Mouse (Mus musculus) small intestine, adult 10 weeks (tissue): Measurements from ENCODE around the gene Bmp6. TPM values are rescaled to one million over a fixed set of nuclear protein-coding genes. Genes with fewer than 3 reads are reported as not detected.

ENCODE experiments used
- polyA plus RNA-seq: library from polyadenylated mRNA; stranded (reverse); fragments of 350-450 nt; fragmentation: Illumina TruSeq; extraction: RNeasy Lipid Tissue Mini Kit (QIAGEN cat#74804); gene quantifications from one replicate; pipeline ENCODE4 v1.2.3, GENCODE M21; 2014; ENCODE audit warnings: low replicate concordance

Bmp6 gene
- 0.74 TPM for polyA plus RNA-seq

DNA sequence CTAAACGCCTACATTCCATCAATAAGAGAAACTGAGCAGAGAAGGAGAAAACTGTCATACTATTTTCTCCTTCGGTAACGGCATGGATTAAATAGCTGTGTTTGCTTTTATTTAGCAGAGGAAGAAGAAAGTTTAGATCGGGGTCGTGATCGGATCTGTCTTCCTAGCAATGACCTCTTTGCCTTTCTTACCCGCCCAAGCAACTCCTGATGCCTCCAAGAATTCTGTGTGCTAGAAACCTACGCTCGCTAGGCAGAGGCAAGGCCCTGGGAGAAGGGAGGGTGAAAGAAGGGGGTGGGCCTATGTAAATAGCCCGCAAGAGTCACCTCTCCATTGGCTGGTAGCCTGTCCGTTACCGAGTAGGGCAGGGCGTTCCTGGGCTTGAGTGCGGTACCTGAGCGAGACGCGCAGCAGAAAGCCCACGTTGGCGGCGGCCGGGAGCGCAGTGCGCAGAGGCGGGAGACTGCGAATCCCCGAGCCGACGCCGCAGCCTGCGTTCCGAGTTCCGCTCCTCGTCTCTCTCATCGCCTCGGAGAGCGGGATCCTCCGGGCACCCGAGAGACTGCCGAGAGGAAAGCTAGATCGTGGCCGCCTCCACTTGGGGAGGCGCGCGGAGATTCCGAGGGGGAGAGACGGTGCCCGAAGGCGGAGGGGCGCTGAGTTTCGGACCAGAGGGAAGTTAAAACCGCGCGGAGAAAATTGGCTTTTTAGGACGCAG is at the start of gene Bmp6:
Gene Bmp6 (plus strand): TSS at position 395 of the 718 bp plus-strand sequence.

DNA sequence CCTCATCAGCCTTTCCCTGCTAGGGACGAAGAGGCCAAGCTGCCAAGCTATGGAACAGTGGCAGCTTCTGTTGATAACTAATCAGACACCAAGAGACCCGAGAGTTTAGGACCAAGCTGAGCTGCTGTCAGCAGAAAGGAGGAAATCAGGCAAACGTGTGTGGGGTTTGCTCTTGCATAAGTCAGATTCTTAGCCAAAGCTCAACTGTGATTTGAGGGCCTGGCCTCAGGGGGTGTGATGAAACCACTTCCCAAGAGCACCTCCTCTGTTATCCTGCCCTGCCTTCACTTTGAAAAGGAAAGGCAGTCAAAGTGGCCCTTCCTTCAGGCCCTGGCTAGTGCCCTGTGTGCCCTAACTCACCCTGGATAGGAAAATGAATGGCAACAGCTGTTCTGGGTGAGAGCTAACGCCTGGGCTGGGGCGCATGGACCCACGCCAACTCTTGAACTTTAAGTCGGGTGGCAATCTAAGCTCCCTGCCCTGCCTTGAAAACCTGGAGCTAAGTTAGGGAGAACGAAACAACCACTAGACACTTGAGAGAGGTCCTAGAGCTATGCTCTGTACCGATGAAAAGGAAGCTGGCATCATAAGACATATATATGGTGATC is 183.9 kb downstream of the Bmp6 start, which contains the start of gene Txndc5:
Gene Txndc5 (minus strand): TSS at position 138 of the 608 bp plus-strand sequence.

Other genes with a start within 250 kb of the Bmp6 start
- gene Dsp, start 193.8 kb upstream of the Bmp6 start, polyA plus RNA-seq = 74.7 TPM
- gene Snrnp48, start 140.2 kb upstream of the Bmp6 start, polyA plus RNA-seq = 84.9 TPM
- 20.7 TPM for gene Txndc5, start 183.7 kb downstream of the Bmp6 start, polyA plus RNA-seq